Mouse (Mus musculus): ENCODE measurements around the gene Gm15107.
"Not testable (repeated sequence)": the region's sequence is repeated elsewhere in the genome, so short reads cannot be mapped to it uniquely, and the experiment has no call there.

The Gm15107 gene

DNA sequence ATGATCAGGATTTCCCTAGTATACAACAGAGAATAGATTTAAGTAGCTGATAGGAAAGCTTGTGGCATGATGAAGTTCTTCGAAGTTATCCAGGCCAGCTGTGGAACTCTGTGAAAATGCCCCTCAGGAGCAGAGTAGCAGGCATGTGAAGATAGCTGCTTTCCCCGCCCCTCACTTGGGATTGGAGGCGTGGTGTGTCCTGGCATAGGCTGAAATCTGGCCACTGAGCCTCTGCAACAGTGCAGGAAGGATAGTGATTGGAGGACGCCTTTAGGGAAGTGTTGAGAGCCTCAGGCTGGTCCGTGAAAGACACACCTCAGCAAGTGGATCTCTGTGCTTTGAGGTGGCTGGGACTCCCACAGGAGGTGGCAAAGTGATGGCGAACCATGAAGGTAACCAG is at the start of gene Gm15107:
Gene Gm15107 (plus strand): TSS at position 301 of the 400 bp plus-strand sequence.
- not testable (repeated sequence) for DNase-seq (ENCODE audit: low spot score)
